Mouse (Mus musculus) MEL (cell line): ENCODE measurements around the gene Vamp8. TPM values are rescaled to one million over a fixed set of nuclear protein-coding genes. Genes with fewer than 3 reads are reported as not detected.
A peak's percentile ranks its signal among the peaks of the same experiment; 100 is the strongest.

Source experiments
- DNase-seq: peaks from one replicate; pipeline ENCODE4 v3.0.0; 2011; ENCODE audit warnings: low read depth, low spot score
- H3K27ac ChIP-seq: 2 replicates; pipeline ENCODE4 v1.5.1; 2012; ENCODE audit warnings: low read depth, mild to moderate bottlenecking, control low read depth, low read length, moderate library complexity; ENCODE audit not compliant: control insufficient read depth
- H3K27me3 ChIP-seq, 2 experiments: fragments of 150-350 bp in 1 of 2; sonication (generic) in 1 of 2; 2 replicates each; pipeline ENCODE4 v1.6.1; 2012; ENCODE audit warnings: low read length in 2 of 2, mild to moderate bottlenecking in 2 of 2, improper control_type of control experiment in 1 of 2, moderate library complexity in 1 of 2; ENCODE audit not compliant: insufficient read depth in 2 of 2, control insufficient read depth in 1 of 2
- H3K36me3 ChIP-seq, 2 experiments: 2 replicates each; pipeline ENCODE4 v1.6.1; 2012 to 2014; ENCODE audit warnings: low read length in 2 of 2, improper control_type of control experiment in 1 of 2, inconsistent platforms in 1 of 2, mild to moderate bottlenecking in 1 of 2; ENCODE audit not compliant: insufficient read depth in 2 of 2, control insufficient read depth in 1 of 2
- H3K4me1 ChIP-seq, 2 experiments: fragments of 150-350 bp in 1 of 2; sonication (generic) in 1 of 2; 2 replicates each; pipeline ENCODE4 v1.6.1; 2012; ENCODE audit warnings: low read length in 2 of 2, improper control_type of control experiment in 1 of 2, mild to moderate bottlenecking in 1 of 2; ENCODE audit not compliant: insufficient read depth in 2 of 2, control insufficient read depth in 1 of 2
- H3K4me3 ChIP-seq, 2 experiments: fragments of 150-350 bp in 1 of 2; sonication (generic) in 1 of 2; 2 replicates each; pipeline ENCODE4 v1.5.1; 2012; ENCODE audit warnings: low read depth in 2 of 2, low read length in 2 of 2, mild to moderate bottlenecking in 2 of 2, moderate library complexity in 2 of 2, control low read depth in 1 of 2, improper control_type of control experiment in 1 of 2; ENCODE audit not compliant: control insufficient read depth in 1 of 2, insufficient read depth in 1 of 2
- H3K79me2 ChIP-seq: 2 replicates; pipeline ENCODE4 v1.6.1; 2012; ENCODE audit warnings: mild to moderate bottlenecking, low read length, moderate library complexity; ENCODE audit not compliant: control insufficient read depth, poor library complexity, insufficient read depth
- H3K9ac ChIP-seq: 2 replicates; pipeline ENCODE4 v1.6.1; 2012; ENCODE audit warnings: low read depth, mild to moderate bottlenecking, control low read depth, low read length, moderate library complexity; ENCODE audit not compliant: control insufficient read depth, poor library complexity, severe bottlenecking
- H3K9me3 ChIP-seq: fragments of 150-350 bp; sonication (generic); replicated peaks from 2 replicates; pipeline ENCODE4 v1.6.1; 2012; ENCODE audit warnings: mild to moderate bottlenecking, low read length, improper control_type of control experiment, moderate library complexity; ENCODE audit not compliant: insufficient read depth
- BHLHE40 ChIP-seq: IDR thresholded peaks from 2 replicates; pipeline ENCODE4 v1.6.1; 2012; ENCODE audit warnings: low read depth, mild to moderate bottlenecking, inconsistent platforms, low read length, improper control_type of control experiment, borderline replicate concordance
- CHD1 ChIP-seq: IDR thresholded peaks from 2 replicates; pipeline ENCODE4 v1.6.1; 2012; ENCODE audit warnings: low read depth, mild to moderate bottlenecking, inconsistent platforms, low read length, improper control_type of control experiment
- CHD2 ChIP-seq: IDR thresholded peaks from 2 replicates; pipeline ENCODE4 v1.6.1; 2011; ENCODE audit warnings: low read length, improper control_type of control experiment
- E2F4 ChIP-seq: IDR thresholded peaks from 2 replicates; pipeline ENCODE4 v1.6.1; 2011; ENCODE audit warnings: low read depth, low read length, improper control_type of control experiment, borderline replicate concordance
- EP300 ChIP-seq, 2 experiments: IDR thresholded peaks; 2 replicates each; pipeline ENCODE4 v1.6.1; 2011; ENCODE audit warnings: improper control_type of control experiment in 2 of 2, low read length in 2 of 2, low read depth in 1 of 2, mild to moderate bottlenecking in 1 of 2
- ETS1 ChIP-seq: IDR thresholded peaks from 2 replicates; pipeline ENCODE4 v1.6.1; 2012; ENCODE audit warnings: low read depth, mild to moderate bottlenecking, inconsistent platforms, low read length, improper control_type of control experiment, moderate library complexity
- GABPA ChIP-seq: IDR thresholded peaks from 2 replicates; pipeline ENCODE4 v1.6.1; 2012; ENCODE audit warnings: low read depth, mild to moderate bottlenecking, inconsistent platforms, low read length, improper control_type of control experiment, moderate library complexity
- GATA1 ChIP-seq: IDR thresholded peaks from 2 replicates; pipeline ENCODE4 v1.6.1; 2011; ENCODE audit warnings: low read depth, low read length, improper control_type of control experiment
- JUND ChIP-seq: IDR thresholded peaks from 2 replicates; pipeline ENCODE4 v1.6.1; 2011; ENCODE audit warnings: low read depth, mild to moderate bottlenecking, improper control_type of control experiment, low read length
- MAX ChIP-seq: IDR thresholded peaks from 2 replicates; pipeline ENCODE4 v1.6.1; 2011; ENCODE audit warnings: low read length, improper control_type of control experiment
- MEF2A ChIP-seq: IDR thresholded peaks from 2 replicates; pipeline ENCODE4 v1.6.1; 2014; ENCODE audit warnings: low read depth, mild to moderate bottlenecking, inconsistent platforms, low read length, improper control_type of control experiment; ENCODE audit not compliant: poor library complexity, insufficient replicate concordance, severe bottlenecking; ENCODE audit errors: extremely low read depth
- NELFE ChIP-seq: IDR thresholded peaks from 2 replicates; pipeline ENCODE4 v1.6.1; 2011; ENCODE audit warnings: low read depth, low read length, improper control_type of control experiment
- POLR2A ChIP-seq, 2 experiments: IDR thresholded peaks; 2 replicates each; pipeline ENCODE4 v1.6.1; 2011 to 2012; ENCODE audit warnings: low read length in 2 of 2, mild to moderate bottlenecking in 2 of 2, control low read depth in 1 of 2, improper control_type of control experiment in 1 of 2, low read depth in 1 of 2, moderate library complexity in 1 of 2; ENCODE audit not compliant: control insufficient read depth in 1 of 2, insufficient read depth in 1 of 2, poor library complexity in 1 of 2
- POLR2AphosphoS2 ChIP-seq: IDR thresholded peaks from 2 replicates; pipeline ENCODE4 v1.6.1; 2011; ENCODE audit warnings: low read length, improper control_type of control experiment
- POLR2AphosphoS5 ChIP-seq: IDR thresholded peaks from 2 replicates; pipeline ENCODE4 v1.6.1; 2012; ENCODE audit warnings: low read depth, borderline replicate concordance, mild to moderate bottlenecking, inconsistent platforms, low read length, moderate library complexity, mixed read lengths
- RAD21 ChIP-seq: IDR thresholded peaks from 2 replicates; pipeline ENCODE4 v1.6.1; 2011; ENCODE audit warnings: mild to moderate bottlenecking, low read depth, low read length, improper control_type of control experiment
- SIN3A ChIP-seq: IDR thresholded peaks from 2 replicates; pipeline ENCODE4 v1.6.1; 2012; ENCODE audit warnings: low read length, improper control_type of control experiment, inconsistent platforms
- SMC3 ChIP-seq: IDR thresholded peaks from 2 replicates; pipeline ENCODE4 v1.6.1; 2011; ENCODE audit warnings: low read depth, low read length, improper control_type of control experiment
- TCF12 ChIP-seq: IDR thresholded peaks from 2 replicates; pipeline ENCODE4 v1.6.1; 2014; ENCODE audit warnings: low read depth, mild to moderate bottlenecking, inconsistent platforms, low read length, improper control_type of control experiment, moderate library complexity
- UBTF ChIP-seq: IDR thresholded peaks from 2 replicates; pipeline ENCODE4 v1.6.1; 2012; ENCODE audit warnings: low read depth, mild to moderate bottlenecking, inconsistent platforms, low read length, improper control_type of control experiment, moderate library complexity, borderline replicate concordance; ENCODE audit not compliant: insufficient read depth
- ZC3H11A ChIP-seq: IDR thresholded peaks from 2 replicates; pipeline ENCODE4 v1.6.1; 2012; ENCODE audit warnings: low read depth, mild to moderate bottlenecking, inconsistent platforms, low read length, improper control_type of control experiment
- ZKSCAN1 ChIP-seq: IDR thresholded peaks from 2 replicates; pipeline ENCODE4 v1.6.1; 2012; ENCODE audit warnings: low read depth, mild to moderate bottlenecking, inconsistent platforms, low read length, improper control_type of control experiment, moderate library complexity
- ZMIZ1 ChIP-seq: IDR thresholded peaks from 2 replicates; pipeline ENCODE4 v1.6.1; 2012; ENCODE audit warnings: low read depth, mild to moderate bottlenecking, inconsistent platforms, low read length, improper control_type of control experiment, moderate library complexity
- ZNF384 ChIP-seq: IDR thresholded peaks from 2 replicates; pipeline ENCODE4 v1.6.1; 2012; ENCODE audit warnings: low read depth, mild to moderate bottlenecking, inconsistent platforms, low read length, improper control_type of control experiment
- polyA plus RNA-seq, 2 experiments: library from polyadenylated mRNA; stranded (reverse) in 1 of 2; unstranded in 1 of 2; fragments of >175 nt in 1 of 2; fragments of >200 nt in 1 of 2; gene quantifications; 2 replicates each; pipeline versions ENCODE4 v1.2.1 to v1.2.4; 2012; ENCODE audit warnings: low replicate concordance in 2 of 2, low read depth in 1 of 2; ENCODE audit not compliant: insufficient read length in 2 of 2, insufficient read depth in 1 of 2, missing spikeins in 1 of 2
- total RNA-seq: library from RNA; depleted of rRNA; stranded (reverse); fragments of 300-350 nt; gene quantifications from 2 replicates; pipeline ENCODE4 v1.2.3, GENCODE M21; 2012

Vamp8 gene
- total and polyA plus RNA-seq, 3 experiments: 164 to 179 TPM; not detected in 1

DNA sequence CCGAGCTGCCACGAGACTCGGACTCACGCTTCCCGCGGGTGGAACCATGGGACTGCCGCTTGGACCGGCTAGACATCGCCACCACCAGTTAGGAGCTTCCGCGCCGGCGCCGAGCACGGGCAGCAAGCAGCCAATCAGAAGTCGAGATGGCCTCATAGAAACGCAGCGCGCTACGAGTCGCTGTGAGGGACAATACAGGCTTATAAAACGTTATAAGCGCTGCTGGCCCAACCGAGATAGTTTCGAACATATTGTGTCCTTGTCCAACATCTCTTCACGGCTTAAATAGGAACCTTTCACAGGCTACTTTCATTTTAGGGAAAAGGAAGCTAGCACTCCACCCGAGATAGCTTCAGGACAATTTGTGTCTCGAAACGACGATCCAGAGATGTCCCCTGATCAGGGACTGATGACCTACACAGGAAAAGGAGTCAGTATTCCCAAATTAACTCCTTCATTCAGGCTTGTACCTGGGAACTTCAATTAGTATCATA lies 45.4 kb downstream of the Vamp8 start, which contains the start of gene Usp39 (continued):
- TF ChIP-seq MEF2A (no peak), EP300 (IDR thresholded peaks at IDR 0.05; ENCODE audit: low read depth in 1 of 2, low read length in 2 of 2) (no peak), GATA1 (no peak), E2F4 (peak; percentile 78; the same call in 1 of the 2 replicates), CHD2 (no peak), MAX (peak; percentile 82), POLR2AphosphoS5 (peak; percentile 47; the same call in 1 of the 2 replicates), RAD21 (no peak), NELFE (peak; percentile 79), ETS1 (0 out of 2 replicates have a peak, but pooled peaks have one; percentile 20), POLR2AphosphoS2 (peak; percentile 65; the same call in 1 of the 2 replicates), SIN3A (peak; percentile 96), TCF12 (peak; percentile 64; the same call in 1 of the 2 replicates), ZMIZ1 (no peak)

DNA sequence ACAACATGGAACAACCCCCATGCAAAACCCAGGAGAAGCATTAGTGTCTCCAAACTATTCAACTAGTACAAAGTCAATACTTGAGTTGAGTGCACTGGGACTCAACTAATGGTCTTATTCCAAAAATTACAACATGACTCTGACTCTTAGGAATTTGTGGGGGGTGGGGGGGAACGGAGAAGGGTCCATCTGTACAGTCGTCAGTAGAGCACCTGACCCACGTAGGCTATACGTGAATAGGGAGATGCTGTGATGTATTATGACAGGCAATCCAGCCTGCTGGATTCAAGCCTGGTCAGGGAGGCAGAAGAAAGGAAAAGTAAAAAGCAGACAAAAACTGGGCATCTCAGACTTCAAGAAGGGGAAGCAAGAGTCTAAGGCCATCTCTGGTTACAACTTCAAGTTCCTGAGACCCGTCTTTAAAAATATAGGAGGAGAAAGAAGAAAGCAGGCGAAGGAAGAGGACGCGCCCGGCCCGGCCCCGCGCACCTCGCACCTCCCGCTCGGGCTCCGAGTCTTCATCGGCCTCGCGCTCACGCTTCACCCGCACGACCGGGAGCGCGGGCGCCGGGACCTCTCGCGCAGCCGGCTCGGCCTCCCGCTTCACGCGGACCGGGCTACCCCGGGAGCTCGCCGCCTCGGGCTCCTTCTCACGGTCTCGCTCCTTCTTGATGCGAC lies 46.0 kb downstream of the Vamp8 start:
- TF ChIP-seq RAD21: no peak
- TF ChIP-seq POLR2A (IDR thresholded peaks at IDR 0.05; ENCODE audit: control insufficient read depth in 1 of 2, insufficient read depth in 1 of 2, low read depth in 1 of 2, low read length in 2 of 2, poor library complexity in 1 of 2): peak in 1 of 2 experiments; percentile 69; a peak in 1 of 4 replicates
- TF ChIP-seq ZKSCAN1: no peak
- H3K4me1 ChIP-seq: peaks cover 11 to 19% of the 10 kb centered on the region in 2 experiments
- H3K9me3 ChIP-seq: no peaks in the 10 kb centered on the region
- H3K27ac ChIP-seq: peak overlapping the region; percentile 77
- H3K9ac ChIP-seq: peak overlapping the region; percentile 99
- peak overlapping the region; percentile 66 to 98 for H3K4me3 ChIP-seq
- H3K27me3 ChIP-seq: no peaks in the 10 kb centered on the region
- peaks cover 51% of the 10 kb centered on the region for H3K79me2 ChIP-seq
- peak; percentile 30 for DNase-seq
- peaks cover 1 to 27% of the 10 kb centered on the region in 2 experiments; a peak in 3 of 4 replicates for H3K36me3 ChIP-seq

DNA sequence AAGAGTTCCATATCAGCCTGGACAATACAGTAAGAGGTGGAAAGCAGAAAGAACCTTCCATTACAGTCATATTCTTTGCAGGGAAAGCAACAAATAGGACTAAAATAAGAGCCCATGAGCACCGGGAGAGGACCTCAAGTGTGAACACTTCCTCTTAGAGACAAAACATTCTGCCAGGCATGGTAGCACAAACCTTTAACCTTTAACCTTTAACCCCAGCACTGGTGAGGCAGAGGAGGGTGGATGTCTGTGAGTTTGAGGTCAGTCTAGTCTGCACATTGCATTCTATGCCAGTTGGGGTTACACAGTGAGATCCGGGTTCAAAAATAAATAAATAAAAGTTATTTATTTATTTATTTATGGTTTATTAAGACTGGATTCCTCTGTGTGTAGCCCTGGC lies 50.0 kb downstream of the Vamp8 start:
- Histone ChIP-seq H3K27me3 (no peaks in the 10 kb centered on the region), H3K4me3 (no peak overlapping the region), H3K27ac (no peak overlapping the region), H3K4me1 (peaks cover 5 to 6% of the 10 kb centered on the region in 2 experiments; a peak in 2 of 4 replicates), H3K79me2 (peaks cover 32% of the 10 kb centered on the region), H3K36me3 (peaks cover 8 to 17% of the 10 kb centered on the region in 2 experiments), H3K9ac (no peak overlapping the region), H3K9me3 (no peaks in the 10 kb centered on the region)
- DNase-seq: no peak
- TF ChIP-seq BHLHE40 (no peak), MAX (no peak), ZNF384 (no peak), ZC3H11A (no peak), POLR2A (IDR thresholded peaks at IDR 0.05; ENCODE audit: control insufficient read depth in 1 of 2, insufficient read depth in 1 of 2, low read depth in 1 of 2, low read length in 2 of 2, poor library complexity in 1 of 2) (no peak), CHD1 (no peak), GABPA (no peak), POLR2AphosphoS2 (no peak), JUND (no peak), RAD21 (no peak), UBTF (no peak), SMC3 (no peak), MEF2A (no peak), NELFE (no peak), TCF12 (no peak)
